Mouse (Mus musculus) midbrain, embryonic 12.5 days (tissue): ENCODE results near the gene Asah2. TPM values are rescaled to one million over a fixed set of nuclear protein-coding genes. Genes with fewer than 3 reads are reported as not detected.

ENCODE experiments used
- ATAC-seq: fragments of 200-750 bp; cut with Nextera tagmentation; 2 replicates; pipeline ENCODE4 v1.8.0; 2017; ENCODE audit warnings: low read depth, moderate TSS enrichment, moderate library complexity; ENCODE audit not compliant: low FRiP score
- H3K27ac ChIP-seq: fragments of 300-500 bp; sonication (generic); replicated peaks from 2 replicates; pipeline ENCODE4 v1.5.1; 2016; ENCODE audit warnings: mild to moderate bottlenecking
- H3K27me3 ChIP-seq: fragments of 300-500 bp; sonication (generic); 2 replicates; pipeline ENCODE4 v1.6.1; 2016; ENCODE audit warnings: mild to moderate bottlenecking
- H3K36me3 ChIP-seq: fragments of 300-500 bp; sonication (generic); 2 replicates; pipeline ENCODE4 v1.6.1; 2016
- H3K4me1 ChIP-seq: fragments of 300-500 bp; sonication (generic); 2 replicates; pipeline ENCODE4 v1.6.1; 2016
- H3K4me2 ChIP-seq: fragments of 300-500 bp; sonication (generic); replicated peaks from 2 replicates; pipeline ENCODE4 v1.6.1; 2016; ENCODE audit warnings: mild to moderate bottlenecking, moderate library complexity
- H3K4me3 ChIP-seq: fragments of 300-500 bp; sonication (generic); 2 replicates; pipeline ENCODE4 v1.5.1; 2016; ENCODE audit warnings: mild to moderate bottlenecking
- H3K9ac ChIP-seq: fragments of 300-500 bp; sonication (generic); replicated peaks from 2 replicates; pipeline ENCODE4 v1.6.1; 2016; ENCODE audit warnings: mild to moderate bottlenecking, moderate library complexity
- H3K9me3 ChIP-seq: fragments of 300-500 bp; sonication (generic); 2 replicates; pipeline ENCODE4 v1.6.1; 2016; ENCODE audit warnings: mild to moderate bottlenecking
- WGBS: fragments of 180-500 bp; shearing (Covaris S2); methylation state at CpG from one replicate; pipeline ENCODE4 v1.1.7; 2016; 5-methylcytosine and 5-hydroxymethylcytosine counted together
- polyA plus RNA-seq: library from polyadenylated mRNA; unstranded; fragments of >200 nt; fragmentation: Nextera tagmentation; extraction: Ambion mirVana; gene quantifications from 2 replicates; pipeline ENCODE4 v1.2.1, GENCODE M21; 2016

Asah2 gene
- polyA plus RNA-seq, 1 experiment from 2014 or later: 0.50 TPM

GRCm38 (mm10) chr19:31960434-31960833, 147.6 kb downstream of the Asah2 start:
- Histone ChIP-seq H3K36me3 (no peaks in the 10 kb centered on the region), H3K9me3 (no peaks in the 10 kb centered on the region), H3K4me3 (no peak overlapping the region), H3K27ac (no peak overlapping the region), H3K4me2 (no peak overlapping the region), H3K27me3 (no peaks in the 10 kb centered on the region), H3K9ac (no peak overlapping the region), H3K4me1 (no peaks in the 10 kb centered on the region)
- ATAC-seq: no peak
- 94% methylated on average over 2 of the region's 2 CpGs for WGBS

DNA sequence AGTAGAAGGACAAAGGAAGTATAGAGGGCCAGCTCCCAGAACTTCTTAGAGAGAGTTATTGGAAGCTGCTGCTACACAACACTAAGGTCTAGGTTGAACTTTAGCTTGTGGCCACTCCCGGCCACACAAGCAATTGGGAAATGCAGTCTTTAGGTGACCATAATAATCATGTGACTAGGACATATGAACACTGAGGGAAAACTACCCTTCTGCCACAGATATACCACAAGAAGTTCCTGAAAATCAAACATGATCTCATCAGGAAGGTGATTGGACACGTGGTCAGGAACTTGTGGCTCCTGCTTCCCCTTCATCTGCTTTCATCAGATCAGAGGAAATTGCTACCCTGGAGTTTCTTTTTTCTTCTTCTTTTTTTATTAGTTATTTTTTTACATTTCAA, 151.7 kb downstream of the Asah2 start:
- H3K4me1 ChIP-seq: no peaks in the 10 kb centered on the region
- no peak overlapping the region for H3K27ac ChIP-seq
- no peaks in the 10 kb centered on the region for H3K36me3 ChIP-seq
- H3K9me3 ChIP-seq: no peaks in the 10 kb centered on the region
- no peaks in the 10 kb centered on the region for H3K27me3 ChIP-seq
- no peak overlapping the region for H3K4me3 ChIP-seq
- H3K4me2 ChIP-seq: no peak overlapping the region
- WGBS: 79% methylated on average over 2 of the region's 2 CpGs
- ATAC-seq: no peak
- no peak overlapping the region for H3K9ac ChIP-seq

DNA sequence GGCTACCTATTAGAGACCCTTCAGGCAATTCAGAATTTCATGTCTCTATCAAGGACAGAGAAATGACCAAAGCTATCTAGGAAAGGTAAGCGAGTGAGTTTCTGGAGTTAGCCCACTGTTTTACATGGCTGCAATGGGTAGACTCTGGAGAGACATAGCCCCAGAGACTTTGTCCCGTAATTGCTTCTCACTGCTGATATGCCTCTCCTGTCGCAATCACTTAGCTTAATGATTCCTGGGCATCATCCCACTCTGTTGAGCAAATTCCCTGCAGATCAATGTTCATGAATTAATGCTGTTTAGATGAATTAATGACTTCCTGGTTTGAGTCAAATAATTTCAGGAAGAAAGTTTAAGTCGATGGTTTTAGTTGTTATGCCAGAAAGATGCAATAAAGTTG, 153.3 kb downstream of the Asah2 start:
- Histone ChIP-seq H3K4me3 (no peak overlapping the region), H3K27me3 (no peaks in the 10 kb centered on the region), H3K9me3 (no peaks in the 10 kb centered on the region), H3K27ac (no peak overlapping the region), H3K9ac (no peak overlapping the region), H3K4me1 (no peaks in the 10 kb centered on the region), H3K4me2 (no peak overlapping the region), H3K36me3 (no peaks in the 10 kb centered on the region)
- ATAC-seq: no peak
- 88% methylated on average over 4 of the region's 4 CpGs for WGBS

DNA sequence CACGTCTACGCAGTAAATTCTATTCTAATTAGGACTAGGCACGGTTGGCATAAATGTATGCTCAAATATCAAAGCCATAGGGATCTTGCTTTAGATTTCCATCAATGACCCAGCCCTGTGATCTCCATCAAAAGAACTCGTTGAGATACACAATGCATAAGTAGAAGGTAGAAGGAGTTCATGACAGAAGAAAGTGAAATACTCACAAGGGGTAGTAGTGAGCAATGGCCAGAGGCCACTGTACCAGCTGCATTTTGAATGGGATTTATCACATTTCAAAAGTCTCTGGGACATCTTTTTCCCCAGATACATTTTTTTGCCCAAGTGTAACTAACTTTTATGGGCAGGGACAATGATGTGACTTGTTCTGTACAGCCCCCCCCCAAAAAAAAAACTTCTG, 153.7 kb downstream of the Asah2 start:
- WGBS: 86% methylated on average over 4 of the region's 4 CpGs
- Histone ChIP-seq H3K27me3 (no peaks in the 10 kb centered on the region), H3K27ac (no peak overlapping the region), H3K4me2 (no peak overlapping the region), H3K4me3 (no peak overlapping the region), H3K9ac (no peak overlapping the region), H3K9me3 (no peaks in the 10 kb centered on the region), H3K36me3 (no peaks in the 10 kb centered on the region), H3K4me1 (no peaks in the 10 kb centered on the region)
- ATAC-seq: no peak

DNA sequence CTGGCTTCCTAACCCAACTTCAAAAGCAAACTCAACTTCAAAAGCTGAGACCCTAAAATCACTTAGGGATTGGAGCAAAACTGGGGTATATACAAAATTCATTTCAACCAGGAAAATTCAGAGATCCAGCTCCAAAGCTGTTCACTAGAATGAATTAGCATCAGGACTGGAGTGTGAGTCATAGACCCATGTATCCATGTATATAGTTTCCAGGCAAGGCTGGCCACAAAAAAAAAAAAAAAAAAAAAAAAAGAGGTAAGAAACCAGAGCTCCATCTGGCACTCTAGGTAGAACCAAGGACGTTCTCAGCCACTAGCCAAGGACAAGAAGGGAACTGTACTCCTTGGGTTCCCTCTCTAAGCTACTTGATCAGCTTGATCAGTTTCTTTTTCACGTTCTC, 154.2 kb downstream of the Asah2 start:
- Histone ChIP-seq H3K9ac (no peak overlapping the region), H3K9me3 (no peaks in the 10 kb centered on the region), H3K4me3 (no peak overlapping the region), H3K4me1 (no peaks in the 10 kb centered on the region), H3K4me2 (no peak overlapping the region), H3K36me3 (no peaks in the 10 kb centered on the region), H3K27me3 (no peaks in the 10 kb centered on the region), H3K27ac (no peak overlapping the region)
- 84% methylated on average over 2 of the region's 2 CpGs for WGBS
- no peak for ATAC-seq

- Histone ChIP-seq H3K9me3 (no peaks in the 10 kb centered on the region), H3K27ac (no peak overlapping the region), H3K27me3 (no peaks in the 10 kb centered on the region), H3K4me3 (no peak overlapping the region), H3K36me3 (no peaks in the 10 kb centered on the region), H3K9ac (no peak overlapping the region), H3K4me1 (no peaks in the 10 kb centered on the region), H3K4me2 (no peak overlapping the region)
- no peak for ATAC-seq
- WGBS: 89% methylated on average over 7 of the region's 7 CpGs
Observed at GRCm38 (mm10) chr19:31950793-31951489, 157.1 kb downstream of the Asah2 start.

Other genes starting within 250 kb of the Asah2 start
- gene A1cf, start 239.4 kb downstream of the Asah2 start, polyA plus RNA-seq: not detected in 2 replicates